Mouse (Mus musculus) midbrain, embryonic 13.5 days (tissue): Measurements from ENCODE around the gene Rgs3. TPM values are rescaled to one million over a fixed set of nuclear protein-coding genes. Genes with fewer than 3 reads are reported as not detected.

Source experiments
- ATAC-seq: fragments of 200-750 bp; cut with Nextera tagmentation; 2 replicates; pipeline ENCODE4 v1.8.0; 2017; ENCODE audit warnings: mild to moderate bottlenecking, moderate TSS enrichment, moderate library complexity
- H3K27ac ChIP-seq: fragments of 300-500 bp; sonication (generic); 2 replicates; pipeline ENCODE4 v1.5.1; 2015; ENCODE audit warnings: inconsistent platforms, mild to moderate bottlenecking, moderate library complexity
- H3K27me3 ChIP-seq: fragments of 300-500 bp; sonication (generic); 2 replicates; pipeline ENCODE4 v1.6.1; 2015; ENCODE audit warnings: mild to moderate bottlenecking, inconsistent platforms
- H3K36me3 ChIP-seq: fragments of 300-500 bp; sonication (generic); 2 replicates; pipeline ENCODE4 v1.6.1; 2015; ENCODE audit warnings: mild to moderate bottlenecking, inconsistent platforms
- H3K4me1 ChIP-seq: fragments of 300-500 bp; sonication (generic); replicated peaks from 2 replicates; pipeline ENCODE4 v1.6.1; 2015; ENCODE audit warnings: inconsistent platforms
- H3K4me2 ChIP-seq: fragments of 300-500 bp; sonication (generic); replicated peaks from 2 replicates; pipeline ENCODE4 v1.6.1; 2015; ENCODE audit warnings: moderate library complexity, mild to moderate bottlenecking, inconsistent platforms
- H3K4me3 ChIP-seq: fragments of 300-500 bp; sonication (generic); replicated peaks from 2 replicates; pipeline ENCODE4 v1.5.1; 2015; ENCODE audit warnings: mild to moderate bottlenecking, inconsistent platforms
- H3K9ac ChIP-seq: fragments of 300-500 bp; sonication (generic); replicated peaks from 2 replicates; pipeline ENCODE4 v1.6.1; 2015; ENCODE audit warnings: mild to moderate bottlenecking, inconsistent platforms
- H3K9me3 ChIP-seq: fragments of 300-500 bp; sonication (generic); 2 replicates; pipeline ENCODE4 v1.6.1; 2016; ENCODE audit warnings: mild to moderate bottlenecking, inconsistent platforms
- WGBS: fragments of 180-500 bp; shearing (Covaris S2); methylation state at CpG from one replicate; pipeline ENCODE4 v1.1.7; 2015; 5-methylcytosine and 5-hydroxymethylcytosine counted together
- polyA plus RNA-seq: library from polyadenylated mRNA; unstranded; fragments of >200 nt; fragmentation: Nextera tagmentation; extraction: Ambion mirVana; gene quantifications from 2 replicates; pipeline ENCODE4 v1.2.1, GENCODE M21; 2015

Gene Rgs3
- polyA plus RNA-seq, 1 experiment from 2014 or later, result 70.0 TPM

DNA sequence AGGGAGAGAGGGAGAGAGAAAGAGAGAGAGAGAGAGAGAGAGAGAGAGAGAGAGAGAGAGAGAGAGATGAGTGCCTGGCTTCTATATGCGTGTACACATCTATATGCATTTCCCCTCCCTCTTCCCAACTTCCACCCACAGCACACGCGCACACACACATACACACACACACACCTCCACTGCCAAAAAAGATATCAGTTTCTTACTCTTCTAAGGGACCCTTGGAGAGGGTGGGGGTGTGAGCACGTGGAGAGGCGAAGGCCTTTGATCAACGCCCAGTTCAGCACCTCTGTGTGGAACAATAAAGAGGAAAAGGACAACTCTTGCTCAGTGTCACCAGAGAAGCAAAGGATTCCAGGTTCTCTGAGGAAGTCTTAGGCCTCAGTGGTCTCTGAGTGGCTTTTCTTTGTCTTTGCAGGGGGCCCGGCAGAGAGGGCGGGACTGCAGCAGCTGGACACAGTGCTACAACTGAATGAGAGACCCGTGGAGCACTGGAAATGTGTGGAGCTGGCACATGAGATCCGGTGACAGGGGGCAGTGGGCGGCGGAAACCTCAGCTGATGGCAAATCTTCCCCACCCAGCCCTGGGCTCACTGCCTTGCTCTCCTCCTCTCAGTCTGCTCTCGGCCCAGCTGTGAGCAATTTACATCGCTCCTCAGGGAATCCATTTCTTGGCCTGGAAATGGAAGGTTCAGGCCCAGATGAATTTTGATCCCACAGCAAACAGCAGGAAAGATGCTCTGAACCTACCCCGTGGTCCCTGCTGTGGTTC is 65.2 kb downstream of the Rgs3 start:
- H3K9me3 ChIP-seq, result no peaks in the 10 kb centered on the region
- no peaks in the 10 kb centered on the region for H3K27me3 ChIP-seq
- H3K4me3 ChIP-seq, result no peak overlapping the region
- H3K36me3 ChIP-seq, result 0 out of 2 replicates have a peak, but pooled peaks cover 5% of the 10 kb centered on the region
- 0 out of 2 replicates have a peak overlapping the region, but pooled peaks have one; percentile 9 for H3K4me2 ChIP-seq
- peak overlapping the region; percentile 28; the same call in 1 of the 2 replicates for H3K9ac ChIP-seq
- H3K4me1 ChIP-seq, result peaks cover 43% of the 10 kb centered on the region
- WGBS, result 27% methylated on average over 15 of the region's 15 CpGs
- ATAC-seq, result peak; percentile 51
- H3K27ac ChIP-seq, result peak overlapping the region; percentile 69

DNA sequence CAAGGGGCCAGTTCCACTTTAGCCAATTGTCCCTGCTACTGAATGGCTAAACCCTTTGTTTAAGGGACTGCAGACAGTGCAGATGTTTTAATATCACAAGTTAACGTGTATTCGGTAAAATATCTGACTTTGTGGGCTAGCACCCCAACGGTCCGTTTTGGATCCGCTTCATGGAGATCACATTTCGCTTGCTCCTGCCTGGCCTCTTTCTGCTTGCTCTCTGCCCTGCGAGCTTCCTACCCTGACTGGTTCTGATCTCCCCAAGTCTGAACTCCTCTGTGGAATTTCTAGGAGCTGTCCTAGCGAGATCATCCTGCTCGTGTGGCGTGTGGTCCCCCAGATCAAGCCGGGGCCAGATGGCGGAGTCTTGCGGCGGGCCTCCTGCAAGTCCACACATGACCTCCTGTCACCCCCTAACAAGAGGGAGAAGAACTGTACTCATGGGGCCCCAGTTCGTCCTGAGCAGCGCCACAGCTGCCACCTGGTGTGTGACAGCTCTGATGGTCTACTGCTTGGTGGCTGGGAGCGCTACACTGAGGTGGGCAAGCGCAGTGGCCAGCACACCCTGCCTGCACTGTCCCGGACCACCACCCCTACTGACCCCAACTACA is 65.9 kb downstream of the Rgs3 start:
- WGBS, result 81% methylated on average over 19 of the region's 19 CpGs
- Histone ChIP-seq H3K27ac (peak overlapping the region; percentile 69), H3K9me3 (no peaks in the 10 kb centered on the region), H3K9ac (0 out of 2 replicates have a peak overlapping the region, but pooled peaks have one; percentile 28), H3K4me2 (no peak overlapping the region), H3K4me1 (peaks cover 43% of the 10 kb centered on the region), H3K27me3 (no peaks in the 10 kb centered on the region), H3K4me3 (no peak overlapping the region), H3K36me3 (0 out of 2 replicates have a peak, but pooled peaks cover 5% of the 10 kb centered on the region)
- 0 out of 2 replicates have a peak, but pooled peaks have one; percentile 9 for ATAC-seq

DNA sequence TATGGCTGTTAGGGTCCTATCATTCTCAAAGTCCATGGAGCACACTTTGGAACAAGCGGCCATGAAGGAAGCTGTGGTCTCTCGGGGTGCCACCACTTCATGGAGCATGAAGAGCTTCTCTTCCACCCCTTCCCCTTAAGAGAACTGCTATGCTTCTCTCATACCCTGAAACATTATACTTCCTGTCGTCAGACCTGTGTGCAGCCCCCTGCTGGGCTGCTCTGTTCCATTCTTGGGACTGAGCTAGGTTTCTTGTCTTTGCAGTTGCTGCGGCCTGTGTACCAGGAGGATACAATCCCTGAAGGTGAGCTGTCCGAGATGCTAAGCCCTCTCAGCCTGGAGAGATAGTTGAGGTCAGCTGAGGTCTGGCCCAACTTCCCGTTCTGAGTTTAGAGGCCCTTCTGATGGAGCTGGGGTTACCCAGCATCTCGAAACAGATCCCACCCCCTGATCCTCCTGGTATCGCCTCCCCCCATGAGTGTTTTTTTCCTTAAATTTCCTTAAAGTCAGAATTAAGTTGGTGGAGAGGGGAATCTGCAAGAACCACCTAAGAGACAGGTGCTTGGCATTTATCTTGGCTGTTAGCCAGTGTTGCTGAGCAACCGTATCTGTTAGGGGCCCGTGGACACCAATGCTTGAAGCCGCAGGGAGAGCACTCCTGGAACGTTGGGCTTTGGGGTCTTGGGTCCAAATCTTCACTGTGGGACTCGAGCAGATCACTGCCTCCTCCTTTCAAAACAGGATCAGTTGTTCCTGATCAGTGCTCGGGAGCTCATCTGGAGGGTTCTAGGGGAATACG is 66.8 kb downstream of the Rgs3 start:
- Histone ChIP-seq H3K27ac (no peak overlapping the region), H3K4me2 (no peak overlapping the region), H3K9ac (no peak overlapping the region), H3K36me3 (0 out of 2 replicates have a peak, but pooled peaks cover 5% of the 10 kb centered on the region), H3K9me3 (no peaks in the 10 kb centered on the region), H3K4me1 (peaks cover 43% of the 10 kb centered on the region), H3K27me3 (no peaks in the 10 kb centered on the region), H3K4me3 (no peak overlapping the region)
- no peak for ATAC-seq
- 79% methylated on average over 15 of the region's 15 CpGs for WGBS

DNA sequence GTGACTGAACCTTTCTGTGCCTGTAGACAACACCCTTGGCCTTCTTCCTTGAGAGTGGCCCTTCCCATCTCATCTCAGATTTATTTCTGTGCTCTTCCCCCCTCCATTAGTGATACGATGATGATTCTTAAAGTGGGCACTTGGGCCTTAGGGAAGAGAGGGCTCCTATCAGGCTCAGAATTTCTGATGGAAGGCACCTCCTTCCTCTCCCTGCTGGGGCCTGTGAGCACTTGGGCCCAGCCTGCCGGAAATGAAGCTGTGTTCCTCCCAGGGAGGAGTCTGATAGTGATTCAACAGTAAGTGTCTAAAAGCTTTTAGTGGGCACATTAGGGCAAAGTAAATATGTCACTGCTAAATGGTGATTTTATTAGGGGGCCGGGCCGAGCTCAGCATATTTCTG is 67.7 kb downstream of the Rgs3 start:
- Histone ChIP-seq H3K4me3 (no peak overlapping the region), H3K4me2 (no peak overlapping the region), H3K4me1 (peaks cover 37% of the 10 kb centered on the region), H3K27me3 (no peaks in the 10 kb centered on the region), H3K36me3 (0 out of 2 replicates have a peak, but pooled peaks cover 5% of the 10 kb centered on the region), H3K9me3 (no peaks in the 10 kb centered on the region), H3K27ac (no peak overlapping the region), H3K9ac (no peak overlapping the region)
- ATAC-seq, result no peak
- WGBS, result 88% methylated on average over 4 of the region's 4 CpGs

DNA sequence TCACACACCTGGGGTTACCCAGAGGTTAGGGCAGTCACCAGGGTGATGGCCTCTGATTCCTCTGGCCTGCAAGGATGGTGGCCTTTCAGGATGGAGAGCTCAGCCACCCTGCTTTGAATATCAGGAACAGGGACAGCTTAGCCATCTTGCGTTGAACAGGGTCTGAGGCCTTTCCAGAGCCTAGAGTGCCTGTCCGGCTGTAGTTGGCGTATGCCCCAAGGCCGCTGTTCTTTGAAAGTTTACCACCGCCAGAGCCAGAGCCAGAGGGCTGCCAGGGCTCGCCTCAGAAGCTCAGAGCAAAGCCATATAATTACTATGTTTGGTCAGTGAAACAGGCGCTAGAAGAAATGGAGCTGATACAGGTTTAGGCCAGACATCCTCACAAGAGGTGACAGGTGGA is 68.9 kb downstream of the Rgs3 start:
- Histone ChIP-seq H3K27ac (no peak overlapping the region), H3K4me3 (no peak overlapping the region), H3K4me2 (no peak overlapping the region), H3K4me1 (peaks cover 36% of the 10 kb centered on the region), H3K36me3 (0 out of 2 replicates have a peak, but pooled peaks cover 5% of the 10 kb centered on the region), H3K27me3 (no peaks in the 10 kb centered on the region), H3K9ac (no peak overlapping the region), H3K9me3 (no peaks in the 10 kb centered on the region)
- ATAC-seq, result no peak
- WGBS, result 85% methylated on average over 7 of the region's 7 CpGs

DNA sequence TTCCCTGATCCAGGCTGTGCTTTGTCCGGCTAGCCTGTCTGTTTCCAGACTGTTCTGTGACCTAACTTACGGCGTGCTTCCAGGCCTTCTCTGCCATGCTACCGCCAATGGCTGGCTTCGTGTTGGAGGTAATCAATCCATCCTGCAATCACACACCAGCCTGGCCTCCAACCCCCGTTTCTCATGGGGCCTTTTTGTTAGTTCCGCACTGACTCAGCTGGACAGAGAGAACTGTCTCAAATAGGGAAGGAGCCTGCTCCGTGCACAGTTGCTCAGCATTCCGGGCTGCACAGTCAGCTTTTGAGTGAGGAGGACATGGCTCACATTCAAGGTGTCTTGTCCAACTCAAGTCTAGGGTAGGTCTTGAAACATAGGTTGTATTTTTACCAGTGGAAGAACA is 69.8 kb downstream of the Rgs3 start:
- Histone ChIP-seq H3K4me2 (no peak overlapping the region), H3K4me3 (no peak overlapping the region), H3K27me3 (no peaks in the 10 kb centered on the region), H3K9me3 (no peaks in the 10 kb centered on the region), H3K36me3 (0 out of 2 replicates have a peak, but pooled peaks cover 5% of the 10 kb centered on the region), H3K27ac (no peak overlapping the region), H3K9ac (no peak overlapping the region), H3K4me1 (peaks cover 31% of the 10 kb centered on the region)
- 71% methylated on average over 9 of the region's 9 CpGs for WGBS
- ATAC-seq, result no peak

DNA sequence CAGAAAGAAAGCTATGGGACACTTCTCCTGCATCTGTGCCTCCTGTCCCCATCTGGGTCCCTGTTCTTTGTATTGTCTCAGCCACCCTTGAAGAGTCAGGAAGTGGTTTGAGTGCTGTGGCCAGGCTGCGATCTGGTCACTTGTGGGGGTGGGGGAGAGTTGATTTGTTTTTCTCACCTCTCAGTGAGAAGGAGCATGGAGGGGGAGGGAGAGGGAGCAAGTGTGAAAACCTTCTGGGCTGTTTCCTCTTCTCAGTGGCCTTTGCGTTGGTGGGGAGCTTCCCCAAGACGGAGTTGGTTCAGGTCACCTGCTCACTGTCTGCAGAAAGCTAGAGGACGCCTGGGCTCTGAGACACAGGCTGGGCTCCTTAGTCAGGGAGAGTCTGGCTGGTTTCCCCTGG is 70.3 kb downstream of the Rgs3 start:
- 58% methylated on average over 4 of the region's 4 CpGs for WGBS
- ATAC-seq, result no peak
- no peaks in the 10 kb centered on the region for H3K27me3 ChIP-seq
- no peak overlapping the region for H3K27ac ChIP-seq
- H3K36me3 ChIP-seq, result 0 out of 2 replicates have a peak, but pooled peaks cover 5% of the 10 kb centered on the region
- H3K9me3 ChIP-seq, result no peaks in the 10 kb centered on the region
- H3K4me1 ChIP-seq, result peaks cover 27% of the 10 kb centered on the region
- no peak overlapping the region for H3K4me2 ChIP-seq
- H3K4me3 ChIP-seq, result no peak overlapping the region
- no peak overlapping the region for H3K9ac ChIP-seq

DNA sequence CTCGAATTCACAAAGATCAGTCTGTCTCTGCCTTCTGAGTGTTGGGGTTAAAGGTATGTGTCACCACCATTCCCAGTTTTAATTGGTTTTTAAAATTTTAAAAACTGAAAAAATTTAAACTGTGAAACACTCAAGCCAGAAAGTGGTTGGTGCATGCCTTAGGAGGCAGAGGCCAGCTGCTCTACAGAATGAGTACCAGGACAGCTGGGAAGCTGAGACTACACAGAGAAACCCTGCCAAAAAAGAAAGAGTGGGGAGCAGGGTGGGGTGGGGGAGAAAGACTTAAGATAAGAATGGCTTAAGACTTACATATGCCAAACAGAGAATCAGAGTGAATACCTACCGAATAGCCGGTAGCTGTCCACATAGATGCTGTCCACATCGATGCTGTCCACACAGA is 73.6 kb downstream of the Rgs3 start:
- no peaks in the 10 kb centered on the region for H3K27me3 ChIP-seq
- H3K36me3 ChIP-seq, result 0 out of 2 replicates have a peak, but pooled peaks cover 6% of the 10 kb centered on the region
- H3K27ac ChIP-seq, result no peak overlapping the region
- WGBS, result 91% methylated on average over 4 of the region's 4 CpGs
- no peak overlapping the region for H3K9ac ChIP-seq
- no peak overlapping the region for H3K4me2 ChIP-seq
- no peaks in the 10 kb centered on the region for H3K9me3 ChIP-seq
- no peak overlapping the region for H3K4me3 ChIP-seq
- no peak for ATAC-seq
- H3K4me1 ChIP-seq, result 0 out of 2 replicates have a peak, but pooled peaks cover 6% of the 10 kb centered on the region

DNA sequence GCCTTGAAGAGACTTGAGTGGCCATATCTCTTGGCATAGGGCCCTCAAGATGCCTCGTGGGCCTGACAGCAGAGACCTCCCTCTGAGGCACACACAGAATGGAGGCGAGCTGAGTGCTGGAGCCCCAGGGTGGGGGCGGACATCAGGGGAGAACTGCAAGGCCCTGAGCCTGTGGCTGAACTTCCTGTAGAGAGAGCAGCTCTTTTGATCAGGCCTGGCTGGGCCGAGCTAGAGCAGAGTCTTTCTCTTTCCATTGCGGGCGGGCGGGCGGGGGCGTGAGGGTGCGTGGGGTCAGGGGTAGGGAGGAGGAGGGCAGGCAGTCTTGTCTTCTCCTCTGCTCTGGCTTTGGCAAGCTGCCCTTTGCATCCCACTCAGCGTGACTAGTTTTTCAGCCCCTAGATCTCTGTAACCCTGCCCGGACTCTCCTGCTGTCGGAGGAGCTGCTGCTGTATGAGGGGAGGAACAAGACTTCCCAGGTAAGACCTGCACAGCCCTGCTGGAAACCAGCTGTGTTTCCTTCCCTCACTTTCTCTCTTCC is 74.5 kb downstream of the Rgs3 start:
- no peaks in the 10 kb centered on the region for H3K9me3 ChIP-seq
- no peak overlapping the region for H3K4me3 ChIP-seq

DNA sequence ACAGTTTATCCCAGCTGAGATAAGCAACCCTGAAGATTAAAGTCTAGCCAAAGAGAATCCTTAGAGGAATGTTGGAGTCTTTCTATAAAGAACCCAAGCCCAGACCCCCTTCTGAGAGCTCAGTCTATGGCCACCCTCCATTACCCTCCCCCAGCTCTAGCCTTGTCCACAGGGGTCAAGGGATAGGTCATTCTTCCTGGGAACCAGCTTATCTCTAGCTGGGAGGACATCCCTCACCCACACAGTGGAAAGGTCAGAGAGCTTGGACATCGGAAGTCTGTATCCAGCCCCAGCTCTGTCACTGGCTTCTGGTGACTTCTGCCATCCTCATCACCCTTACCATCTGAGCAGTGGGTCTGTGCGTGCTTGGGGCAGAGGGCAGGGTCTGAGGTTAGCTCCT is 75.2 kb downstream of the Rgs3 start:
- Histone ChIP-seq H3K4me2 (no peak overlapping the region), H3K4me1 (0 out of 2 replicates have a peak, but pooled peaks cover 6% of the 10 kb centered on the region), H3K36me3 (peaks cover 10% of the 10 kb centered on the region; the same call in 1 of the 2 replicates), H3K4me3 (no peak overlapping the region), H3K27ac (no peak overlapping the region), H3K9me3 (no peaks in the 10 kb centered on the region), H3K27me3 (no peaks in the 10 kb centered on the region), H3K9ac (no peak overlapping the region)
- ATAC-seq, result no peak
- WGBS, result 80% methylated on average over 2 of the region's 2 CpGs

More for the DNA sequence above, 74.5 kb downstream of the Rgs3 start:
- no peak for ATAC-seq
- H3K27me3 ChIP-seq, result no peaks in the 10 kb centered on the region
- 55% methylated on average over 13 of the region's 13 CpGs for WGBS
- H3K36me3 ChIP-seq, result peaks cover 10% of the 10 kb centered on the region; the same call in 1 of the 2 replicates
- no peak overlapping the region for H3K9ac ChIP-seq
- no peak overlapping the region for H3K4me2 ChIP-seq
- H3K4me1 ChIP-seq, result 0 out of 2 replicates have a peak, but pooled peaks cover 6% of the 10 kb centered on the region
- no peak overlapping the region for H3K27ac ChIP-seq

DNA sequence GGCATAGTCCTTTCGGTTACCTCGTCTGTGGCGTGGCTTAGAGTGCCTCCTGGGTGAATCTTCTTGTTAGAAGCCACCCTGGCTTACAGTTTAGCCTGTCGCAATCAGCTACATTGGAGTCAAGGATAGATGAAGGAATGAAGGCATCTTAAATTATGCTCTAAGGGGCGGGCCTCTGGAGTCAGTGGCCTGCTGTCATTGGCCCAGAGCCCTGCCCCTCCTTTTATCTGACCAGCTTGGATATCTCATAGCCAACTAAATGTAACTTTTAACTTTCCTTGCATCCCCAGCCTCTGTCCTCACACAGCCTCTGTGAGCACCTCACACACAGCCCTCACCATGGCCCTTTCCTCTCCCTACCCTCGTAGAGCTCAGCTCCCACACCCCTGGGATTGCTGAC is 76.4 kb downstream of the Rgs3 start:
- peaks cover 16% of the 10 kb centered on the region; the same call in 1 of the 2 replicates for H3K36me3 ChIP-seq
- WGBS, result 90% methylated on average over 6 of the region's 6 CpGs

More for the DNA sequence above, 76.4 kb downstream of the Rgs3 start:
- Histone ChIP-seq H3K27me3 (no peaks in the 10 kb centered on the region), H3K4me2 (no peak overlapping the region), H3K4me1 (0 out of 2 replicates have a peak, but pooled peaks cover 3% of the 10 kb centered on the region), H3K4me3 (no peak overlapping the region), H3K9ac (no peak overlapping the region), H3K27ac (no peak overlapping the region), H3K9me3 (no peaks in the 10 kb centered on the region)
- ATAC-seq, result no peak
